Mouse (Mus musculus) G1E (cell line): ENCODE results near the gene Zfp612. TPM values are rescaled to one million over a fixed set of nuclear protein-coding genes. Genes with fewer than 3 reads are reported as not detected.
"Not testable (repeated sequence)": the region's sequence is repeated elsewhere in the genome, so short reads cannot be mapped to it uniquely, and the experiment has no call there.

Source experiments
- ATAC-seq: 2 replicates; pipeline ENCODE4 v1.8.0; 2016; ENCODE audit warnings: mild to moderate bottlenecking; ENCODE audit not compliant: insufficient number of reproducible peaks, poor library complexity, low FRiP score, severe bottlenecking; ENCODE audit errors: extremely low read depth
- DNase-seq: peaks from one replicate; pipeline ENCODE4 v3.0.0; 2012; ENCODE audit warnings: low spot score
- H3K27me3 ChIP-seq: 2 replicates; pipeline ENCODE4 v1.6.1; 2012; ENCODE audit warnings: mild to moderate bottlenecking, low read length, inconsistent platforms; ENCODE audit not compliant: insufficient read depth
- H3K36me3 ChIP-seq: replicated peaks from 2 replicates; pipeline ENCODE3; 2012; ENCODE audit warnings: mild to moderate bottlenecking, inconsistent platforms
- H3K4me1 ChIP-seq: 2 replicates; pipeline ENCODE4 v1.6.1; 2012; ENCODE audit warnings: low read depth, low read length, inconsistent platforms, mixed read lengths; ENCODE audit not compliant: insufficient read depth
- H3K4me3 ChIP-seq: 2 replicates; pipeline ENCODE4 v1.5.1; 2012; ENCODE audit warnings: low read depth, mild to moderate bottlenecking, inconsistent platforms, low read length, moderate library complexity, mixed read lengths
- H3K9me3 ChIP-seq: replicated peaks from 2 replicates; pipeline ENCODE4 v1.6.1; 2012; ENCODE audit warnings: inconsistent platforms
- CTCF ChIP-seq: IDR thresholded peaks from 2 replicates; pipeline ENCODE4 v1.5.1; 2012; ENCODE audit warnings: low read depth, low read length, inconsistent platforms, mixed read lengths
- GATA1 ChIP-seq: IDR thresholded peaks from 2 replicates; pipeline ENCODE4 v1.6.1; 2012; ENCODE audit warnings: borderline replicate concordance, low read length, inconsistent platforms, mixed read lengths
- GATA2 ChIP-seq: IDR thresholded peaks from 2 replicates; pipeline ENCODE4 v1.6.1; 2012; ENCODE audit warnings: low read depth, low read length, inconsistent platforms, borderline replicate concordance
- POLR2AphosphoS5 ChIP-seq: IDR thresholded peaks from 2 replicates; pipeline ENCODE4 v1.6.1; 2012; ENCODE audit warnings: low read depth, low read length, inconsistent platforms; ENCODE audit not compliant: insufficient replicate concordance
- TAL1 ChIP-seq: conservative IDR thresholded peaks from 2 replicates; pipeline ENCODE4 v1.6.1; 2012; ENCODE audit warnings: low read depth, low read length, inconsistent platforms, mixed read lengths
- polyA plus RNA-seq: library from polyadenylated mRNA; stranded (reverse); fragments of >175 nt; gene quantifications from 2 replicates; pipeline ENCODE4 v1.2.3, GENCODE M21; 2012
- total RNA-seq, 2 experiments: library from RNA; stranded (forward) in 1 of 2; stranded (reverse) in 1 of 2; fragments of 200-1000 nt in 1 of 2; fragments of >200 nt in 1 of 2; fragmentation: Nextera tagmentation in 1 of 2; gene quantifications; 2 replicates each; pipeline ENCODE4 v1.2.3; 2014 to 2017

Gene Zfp612
- total RNA-seq (2014; fragmentation: Nextera tagmentation) (not detected in 2 replicates), total RNA-seq (2017) (0.12 and 0.44 TPM in 2 replicates), polyA plus RNA-seq (not detected in 2 replicates)

DNA sequence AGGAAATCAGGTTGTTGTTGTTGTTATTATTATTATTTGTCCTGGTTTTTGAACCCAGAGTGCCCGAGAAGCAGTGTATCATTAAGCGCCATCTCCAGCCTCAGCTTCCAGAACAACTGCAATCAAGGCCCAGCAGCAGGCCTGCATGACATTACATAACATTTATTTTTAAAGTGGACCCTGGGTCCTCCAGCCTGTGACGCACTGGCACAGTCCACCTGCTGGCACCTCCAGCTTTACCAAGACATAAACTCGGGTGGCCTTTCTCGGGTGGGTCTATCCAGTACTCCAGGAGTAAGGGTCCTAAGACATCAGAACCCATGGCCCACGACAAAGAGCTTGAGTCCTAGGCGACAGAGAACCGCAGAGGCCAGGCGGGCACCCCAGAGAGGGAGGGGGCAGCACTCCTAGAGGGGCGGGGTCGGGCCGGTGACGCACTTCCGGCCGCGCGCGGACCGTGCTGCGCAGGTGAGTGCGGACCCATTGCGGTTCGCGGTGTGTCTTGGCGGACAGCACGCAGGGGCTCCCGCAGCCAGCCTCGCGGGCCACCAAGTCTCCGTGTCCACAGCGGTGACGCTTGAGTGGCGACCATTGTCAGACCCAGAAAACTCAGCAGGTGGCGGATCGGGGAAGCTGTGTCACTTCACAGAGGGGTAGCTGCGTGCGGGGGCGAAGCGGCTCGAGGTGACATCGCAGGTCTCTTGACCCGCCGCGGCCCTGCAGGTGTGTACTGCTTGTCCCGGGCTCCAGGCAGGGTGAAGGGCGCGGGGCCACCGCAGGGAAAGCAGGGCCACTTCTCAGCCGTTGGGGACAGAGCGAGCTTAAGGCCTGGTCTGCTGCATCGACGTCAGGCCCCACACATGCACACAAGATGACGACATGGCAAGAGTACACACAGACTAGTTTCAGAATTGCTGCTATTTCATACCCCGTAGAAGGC is at the start of gene Zfp612:
Gene Zfp612 (plus strand): TSS at position 465 of the 940 bp plus-strand sequence.
- no peak for ATAC-seq
- H3K4me1 ChIP-seq: no peaks in the 10 kb centered on the region
- no peaks in the 10 kb centered on the region; the same call in 1 of the 2 replicates for H3K27me3 ChIP-seq
- no peak for TF ChIP-seq GATA1
- no peak for TF ChIP-seq POLR2AphosphoS5
- TF ChIP-seq CTCF: no peak
- TF ChIP-seq TAL1: no peak
- no peak for DNase-seq
- no peaks in the 10 kb centered on the region for H3K36me3 ChIP-seq
- peak within 1 kb of the TSS; percentile 6; the same call in 1 of the 2 replicates for H3K4me3 ChIP-seq
- peaks cover 44% of the 10 kb centered on the region for H3K9me3 ChIP-seq

DNA sequence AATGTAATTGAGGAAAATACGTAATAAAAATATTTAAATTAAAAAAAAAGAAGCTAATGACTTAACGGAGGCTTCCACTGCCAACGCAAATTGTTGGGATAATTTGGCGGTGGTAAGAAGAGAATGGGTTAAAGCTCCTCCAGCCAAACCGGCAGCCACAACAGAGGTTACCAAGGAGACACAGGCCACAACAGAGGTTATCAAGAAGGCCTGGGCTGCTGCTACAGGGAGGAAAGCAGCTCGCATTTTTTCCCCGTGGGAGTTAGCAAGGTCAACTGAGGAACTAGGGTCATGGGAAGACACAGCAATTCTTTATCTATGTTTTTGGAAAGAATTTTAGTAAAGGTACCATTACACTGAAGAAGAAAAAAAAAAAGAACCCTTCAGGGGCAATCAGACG is 45.8 kb upstream of the Zfp612 start:
- H3K27me3 ChIP-seq, DNase-seq, H3K4me1 ChIP-seq, H3K36me3 ChIP-seq, H3K4me3 ChIP-seq, ATAC-seq: not testable (repeated sequence)
- peaks cover 28% of the 10 kb centered on the region for H3K9me3 ChIP-seq

DNA sequence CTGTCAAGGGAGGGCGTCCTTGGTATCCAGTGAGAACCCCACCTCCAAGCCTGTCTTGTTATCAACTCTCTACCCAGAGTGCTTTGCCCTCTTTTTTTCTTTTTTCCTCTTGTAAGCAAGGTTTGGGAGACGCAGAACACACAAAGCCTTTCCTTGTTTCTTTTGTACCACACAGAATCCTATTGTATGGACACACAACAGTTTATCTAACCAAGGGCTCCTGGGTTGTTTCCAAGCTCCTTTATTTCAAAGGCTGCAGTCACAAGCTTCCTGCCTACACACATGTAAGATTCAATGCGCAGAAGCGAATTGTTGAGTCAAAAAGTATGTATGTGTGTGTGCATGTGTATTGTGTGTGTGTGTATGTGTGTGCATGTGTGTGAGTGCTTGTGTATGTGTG is 45.2 kb upstream of the Zfp612 start:
- no peak for ATAC-seq
- TF ChIP-seq TAL1 (no peak), GATA1 (no peak), POLR2AphosphoS5 (no peak), GATA2 (no peak), CTCF (no peak)
- Histone ChIP-seq H3K9me3 (peaks cover 33% of the 10 kb centered on the region), H3K4me3 (no peak overlapping the region), H3K36me3 (no peaks in the 10 kb centered on the region), H3K27me3 (no peaks in the 10 kb centered on the region; the same call in 1 of the 2 replicates), H3K4me1 (no peaks in the 10 kb centered on the region)
- no peak for DNase-seq

DNA sequence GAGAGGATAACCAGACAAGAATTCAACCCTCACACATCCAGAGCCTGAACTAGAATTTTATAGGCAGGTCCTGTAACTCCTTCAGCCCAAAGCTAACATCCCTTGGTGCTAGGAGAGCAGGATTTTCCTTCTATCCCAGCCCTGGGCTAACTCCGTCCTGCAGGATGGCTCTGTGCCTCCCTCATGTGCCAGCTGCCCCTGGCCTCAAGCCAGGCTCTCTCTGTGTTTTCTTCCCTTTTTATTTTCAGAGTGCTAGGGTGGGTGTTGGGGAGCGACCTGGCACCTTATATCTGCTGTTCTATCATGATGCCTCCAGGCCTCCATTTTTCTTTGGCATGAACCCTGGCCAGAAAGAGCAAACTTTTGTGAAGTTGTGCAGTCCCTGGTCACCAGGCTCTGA is 43.4 kb upstream of the Zfp612 start:
- ATAC-seq (no peak), DNase-seq (no peak)
- H3K9me3 ChIP-seq: peaks cover 24% of the 10 kb centered on the region
- no peaks in the 10 kb centered on the region for H3K36me3 ChIP-seq
- no peaks in the 10 kb centered on the region for H3K4me1 ChIP-seq
- H3K27me3 ChIP-seq: no peaks in the 10 kb centered on the region
- no peak overlapping the region for H3K4me3 ChIP-seq
- TF ChIP-seq GATA1 (no peak), POLR2AphosphoS5 (no peak), GATA2 (no peak), CTCF (no peak), TAL1 (no peak)

DNA sequence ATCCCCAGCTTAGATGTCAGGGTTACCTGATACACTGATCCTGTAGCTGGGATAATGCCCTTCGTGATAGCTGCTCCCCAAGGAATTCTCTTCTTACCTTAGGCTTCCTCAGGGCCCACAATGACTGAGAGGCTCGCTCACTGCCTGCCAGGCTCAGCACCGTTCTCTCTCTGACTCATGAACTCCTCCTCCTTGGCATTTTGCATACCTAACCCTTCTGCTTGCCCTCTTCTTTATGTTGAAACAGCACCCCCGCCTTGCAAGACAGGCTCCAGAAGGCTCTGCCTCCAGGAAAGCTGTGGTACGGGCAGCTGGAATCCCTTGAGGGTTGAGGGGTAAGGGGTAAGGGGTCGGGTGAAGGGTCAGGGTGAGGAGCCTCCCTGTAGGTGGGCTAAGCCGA is 40.3 kb upstream of the Zfp612 start:
- DNase-seq: no peak
- Histone ChIP-seq H3K4me1 (no peaks in the 10 kb centered on the region), H3K9me3 (peaks cover 25% of the 10 kb centered on the region), H3K36me3 (no peaks in the 10 kb centered on the region), H3K27me3 (no peaks in the 10 kb centered on the region), H3K4me3 (no peak overlapping the region)
- no peak for TF ChIP-seq GATA1
- no peak for TF ChIP-seq POLR2AphosphoS5
- no peak for TF ChIP-seq CTCF
- no peak for TF ChIP-seq GATA2
- no peak for TF ChIP-seq TAL1
- ATAC-seq: no peak

DNA sequence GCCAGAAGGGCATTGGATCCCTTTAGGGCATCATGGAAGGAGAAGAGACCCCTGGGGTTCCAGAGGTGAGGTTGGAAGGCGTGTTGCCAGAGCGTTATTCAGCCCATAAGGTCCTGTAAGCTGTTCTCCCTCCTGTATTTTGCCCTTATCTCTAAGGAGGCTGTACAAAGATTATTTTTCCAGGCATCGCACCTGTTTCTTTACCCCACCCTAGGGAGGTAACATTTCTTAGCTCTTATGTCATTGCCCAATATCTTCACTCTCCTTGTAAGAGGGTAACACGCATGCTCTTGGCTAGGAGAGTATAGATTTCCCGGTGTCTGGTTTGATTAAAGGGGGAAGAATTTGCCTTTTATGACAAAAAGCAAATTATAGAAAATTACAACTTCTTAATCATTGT is 39.9 kb upstream of the Zfp612 start, which contains the start of gene Chst4:
Gene Chst4 (minus strand): TSS at position 82 of the 400 bp plus-strand sequence.
- Histone ChIP-seq H3K4me1 (no peaks in the 10 kb centered on the region), H3K4me3 (no peak within 1 kb of the TSS), H3K36me3 (no peaks in the 10 kb centered on the region), H3K27me3 (no peaks in the 10 kb centered on the region), H3K9me3 (peaks cover 25% of the 10 kb centered on the region)
- DNase-seq (no peak), ATAC-seq (no peak)
- no peak for TF ChIP-seq POLR2AphosphoS5
- TF ChIP-seq GATA2: no peak
- TF ChIP-seq GATA1: no peak
- no peak for TF ChIP-seq CTCF
- no peak for TF ChIP-seq TAL1

DNA sequence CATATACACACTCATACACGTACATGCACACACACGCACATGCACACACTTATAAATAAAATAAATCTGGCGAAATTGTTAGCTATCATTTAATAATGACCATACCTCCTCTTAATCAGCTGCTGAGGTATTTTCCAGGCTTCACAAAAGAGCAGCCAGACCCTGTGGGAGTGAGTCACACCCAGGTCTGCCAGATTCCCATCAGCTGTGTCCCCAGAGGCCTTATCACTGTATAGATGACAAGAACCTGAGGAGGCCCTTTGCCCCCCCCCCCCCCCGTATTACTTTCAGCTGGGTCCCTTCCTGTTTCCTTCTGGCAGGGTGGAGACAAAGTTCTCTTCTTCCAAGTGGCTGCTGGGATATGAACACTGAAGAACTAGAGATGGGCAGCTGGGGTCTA is 39.0 kb upstream of the Zfp612 start:
- H3K36me3 ChIP-seq: no peaks in the 10 kb centered on the region
- no peak overlapping the region for H3K4me3 ChIP-seq
- DNase-seq: no peak

More for the DNA sequence above, 39.0 kb upstream of the Zfp612 start:
- no peaks in the 10 kb centered on the region for H3K4me1 ChIP-seq
- peaks cover 25% of the 10 kb centered on the region for H3K9me3 ChIP-seq
- no peak for ATAC-seq
- TF ChIP-seq GATA1 (no peak), GATA2 (no peak), TAL1 (no peak), POLR2AphosphoS5 (no peak), CTCF (no peak)
- no peaks in the 10 kb centered on the region for H3K27me3 ChIP-seq
